Mouse (Mus musculus): Measurements from ENCODE around the gene Pdgfc.

The Pdgfc gene

DNA sequence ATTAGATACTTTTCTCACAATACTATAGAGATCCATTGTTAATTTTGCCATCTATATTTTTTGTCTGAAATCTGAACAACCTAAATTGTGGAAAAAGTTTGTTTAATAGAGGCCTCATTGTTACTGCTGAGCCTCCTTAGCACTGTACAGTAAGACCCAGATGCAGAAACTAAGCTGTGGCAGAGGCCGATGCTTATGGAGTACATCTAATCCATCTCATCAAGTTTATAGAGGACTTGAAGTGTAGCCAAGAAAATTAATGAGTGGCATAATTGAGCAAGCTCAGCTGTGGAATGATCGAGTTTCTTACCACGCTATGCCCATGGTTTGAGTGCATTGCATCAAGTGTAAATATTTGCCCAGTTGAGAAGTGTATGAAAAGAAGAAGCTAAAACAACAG lies 175.4 kb downstream of the Pdgfc start:
- in situ Hi-C loops (cut with MboI; ENCODE audit: low pct_unique_long_range_greater_than_20kb in 1 of 2, low sequenced_read_pairs in 2 of 2, unreplicated experiment in 1 of 2) = no loop called here

GRCm38 (mm10) chr3:81215547-81216118 lies 179.4 kb downstream of the Pdgfc start:
- in situ Hi-C loops (cut with MboI; ENCODE audit: low pct_unique_long_range_greater_than_20kb in 1 of 2, low sequenced_read_pairs in 2 of 2, unreplicated experiment in 1 of 2) = no loop called here

GRCm38 (mm10) chr3:81221682-81222081 lies 185.5 kb downstream of the Pdgfc start:
- in situ Hi-C loops (cut with MboI; ENCODE audit: low pct_unique_long_range_greater_than_20kb in 1 of 2, low sequenced_read_pairs in 2 of 2, unreplicated experiment in 1 of 2) = no loop called here

DNA sequence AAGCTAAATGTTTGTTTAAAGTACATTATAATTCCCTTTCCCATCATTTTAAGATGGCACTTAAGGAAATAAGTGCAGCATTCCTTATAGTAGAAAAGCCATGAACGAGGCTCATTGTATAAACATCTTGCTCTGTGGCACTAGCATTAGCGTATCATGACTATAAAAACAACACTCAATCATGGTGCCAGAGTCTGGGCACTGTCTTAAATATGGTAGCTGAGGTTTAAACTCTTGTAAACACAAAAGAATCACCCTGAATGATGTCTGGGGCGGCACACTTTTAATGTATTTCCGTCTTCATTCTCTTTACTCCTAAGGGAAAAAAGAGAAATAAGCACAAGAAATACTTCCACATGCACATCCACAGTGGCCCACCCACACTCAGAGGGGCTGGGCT lies 192.1 kb downstream of the Pdgfc start:
- in situ Hi-C loops (cut with MboI; ENCODE audit: low pct_unique_long_range_greater_than_20kb in 1 of 2, low sequenced_read_pairs in 2 of 2, unreplicated experiment in 1 of 2) = no loop called here

GRCm38 (mm10) chr3:81242697-81243590 lies 206.7 kb downstream of the Pdgfc start:
- in situ Hi-C loops (cut with MboI; ENCODE audit: low pct_unique_long_range_greater_than_20kb in 1 of 2, low sequenced_read_pairs in 2 of 2, unreplicated experiment in 1 of 2) = no loop called here

GRCm38 (mm10) chr3:81243591-81243990 lies 207.4 kb downstream of the Pdgfc start:
- in situ Hi-C loops (cut with MboI; ENCODE audit: low pct_unique_long_range_greater_than_20kb in 1 of 2, low sequenced_read_pairs in 2 of 2, unreplicated experiment in 1 of 2) = no loop called here

DNA sequence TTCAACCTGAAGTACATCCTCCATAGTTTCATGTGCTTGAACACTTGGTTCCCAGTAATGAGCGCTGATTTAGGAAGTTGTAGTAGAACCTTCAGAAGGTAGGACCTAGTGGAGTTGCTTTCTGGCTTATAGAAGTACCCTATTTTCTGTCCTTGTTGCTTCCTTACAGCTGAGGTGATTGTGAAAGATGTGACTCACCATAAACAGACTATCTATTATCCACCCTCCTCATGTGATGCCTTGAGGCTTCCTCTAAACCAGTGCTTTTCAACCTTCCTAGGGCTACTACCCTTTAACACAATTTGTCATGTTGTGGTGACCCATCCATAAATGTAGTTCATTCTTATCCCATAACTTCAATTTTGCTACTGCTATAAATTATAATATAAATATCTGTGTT lies 226.6 kb downstream of the Pdgfc start:
- in situ Hi-C loops (cut with MboI; ENCODE audit: low pct_unique_long_range_greater_than_20kb in 1 of 2, low sequenced_read_pairs in 2 of 2, unreplicated experiment in 1 of 2) = no loop called here
